Mouse (Mus musculus) kidney, postnatal 4 days (tissue): ENCODE results near the gene Steap1.

Experiments
- DNase-seq, 2 experiments: peaks; one replicate each; pipeline ENCODE4 v3.0.0; 2021; ENCODE audit warnings: mixed read lengths in 2 of 2

The Steap1 gene

DNA sequence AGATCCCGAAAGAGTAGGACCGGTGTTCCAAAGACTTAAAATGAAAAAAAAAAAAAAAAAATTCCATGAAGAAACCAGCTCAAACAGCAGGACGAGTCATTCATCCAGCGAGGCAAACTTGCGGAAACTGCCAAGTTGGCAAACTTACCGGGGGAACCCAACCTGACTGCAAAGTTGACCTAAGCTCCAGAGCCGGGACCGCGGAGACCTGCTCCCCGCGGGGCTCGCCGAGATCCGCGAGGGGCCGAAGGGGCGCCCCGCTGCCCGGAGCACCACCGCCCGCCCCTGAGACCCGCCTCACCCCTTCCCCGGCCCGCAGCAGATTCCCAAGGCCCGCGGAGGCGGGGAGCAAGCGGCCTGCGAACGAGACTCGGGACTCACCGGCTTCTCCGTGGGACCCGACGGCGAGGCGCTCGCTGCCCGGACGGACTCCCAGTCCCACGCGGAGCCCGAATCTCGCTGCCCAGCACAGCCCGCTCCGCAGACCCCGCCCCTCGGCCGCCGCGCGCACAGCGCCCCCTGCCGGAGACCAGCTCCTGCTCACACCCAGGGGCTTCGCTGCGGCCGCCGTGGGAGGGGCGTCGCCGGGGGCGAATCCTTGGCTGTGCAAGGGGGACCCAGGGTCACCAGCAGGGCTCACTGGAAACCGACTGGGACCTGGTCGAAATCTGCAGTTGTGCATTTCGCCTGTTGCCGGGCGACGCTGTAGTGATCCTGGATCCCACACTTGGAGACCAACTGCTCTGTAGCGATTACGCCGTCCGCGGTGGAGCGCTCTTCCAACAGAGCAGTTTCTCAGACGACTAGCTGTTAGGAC is at the start of gene Steap1:
TSS of gene Steap1 (minus strand) at position 461 of the 817 bp plus-strand sequence.
- peak; percentile 96 for DNase-seq

GRCm38 (mm10) chr5:5787106-5787505 is 38.0 kb upstream of the Steap1 start:
- DNase-seq, result no peak

DNA sequence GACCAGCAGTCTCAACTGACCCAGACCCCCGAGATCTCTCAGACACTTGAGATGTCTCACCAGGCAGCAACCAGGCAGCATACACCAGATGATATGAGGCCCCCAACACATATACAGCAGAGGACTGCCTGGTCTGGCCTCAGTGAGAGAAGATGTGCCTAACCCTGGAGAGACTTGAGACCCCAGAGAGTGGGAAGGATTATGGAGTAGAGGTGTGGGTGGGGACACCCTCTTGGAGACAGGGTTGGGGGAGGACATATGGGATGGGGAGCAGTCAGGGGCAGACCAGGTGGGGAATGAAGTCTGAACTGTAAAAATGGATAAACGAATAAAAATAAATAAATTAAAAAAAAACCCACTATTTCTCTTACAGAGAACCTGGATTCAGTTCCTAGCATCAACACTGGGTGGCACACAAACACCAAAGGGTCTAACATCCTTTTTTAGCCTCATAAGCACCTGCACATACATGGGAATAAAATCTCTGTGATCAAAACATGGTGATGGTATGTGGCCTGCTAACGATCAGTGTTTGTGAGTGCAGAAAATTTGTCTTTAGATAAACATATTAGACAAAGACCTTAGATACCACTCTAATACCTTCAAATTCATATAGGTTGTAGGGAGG is 7.4 kb upstream of the Steap1 start:
- DNase-seq, result no peak

- DNase-seq, result peak; percentile 73 to 78
Measured at GRCm38 (mm10) chr5:5755039-5755438, 5.9 kb upstream of the Steap1 start.

GRCm38 (mm10) chr5:5749772-5750222 is 671 bp upstream of the Steap1 start:
- DNase-seq, result peak; percentile 51 to 66

GRCm38 (mm10) chr5:5734445-5734844 is 14.7 kb downstream of the Steap1 start:
- DNase-seq, result no peak

GRCm38 (mm10) chr5:5732858-5733257 is 16.3 kb downstream of the Steap1 start:
- no peak for DNase-seq

GRCm38 (mm10) chr5:5732208-5732607 is 16.9 kb downstream of the Steap1 start:
- DNase-seq, result no peak

DNA sequence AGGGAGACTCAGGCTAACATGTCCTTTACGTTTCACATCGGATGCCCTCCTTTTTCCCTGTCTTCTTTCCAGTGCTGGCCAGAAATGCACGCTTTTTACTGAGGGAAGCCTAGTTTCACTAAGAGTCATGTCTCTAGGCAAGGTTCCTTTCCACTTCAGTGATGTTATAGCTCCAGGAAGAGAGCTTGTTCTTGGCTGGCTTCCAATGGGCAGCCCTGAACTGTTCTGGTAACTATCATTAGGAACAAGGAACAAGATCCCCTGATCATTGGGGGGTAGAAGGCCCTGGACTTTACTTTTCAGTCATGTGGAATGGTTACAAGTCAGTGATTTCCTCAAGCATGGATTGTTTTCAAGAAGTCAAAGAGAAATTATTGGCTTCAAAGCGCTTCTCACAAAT is 19.2 kb downstream of the Steap1 start:
- peak; percentile 11 to 27 for DNase-seq

- DNase-seq, result no peak
Measured at GRCm38 (mm10) chr5:5722217-5722616, 26.9 kb downstream of the Steap1 start.

DNA sequence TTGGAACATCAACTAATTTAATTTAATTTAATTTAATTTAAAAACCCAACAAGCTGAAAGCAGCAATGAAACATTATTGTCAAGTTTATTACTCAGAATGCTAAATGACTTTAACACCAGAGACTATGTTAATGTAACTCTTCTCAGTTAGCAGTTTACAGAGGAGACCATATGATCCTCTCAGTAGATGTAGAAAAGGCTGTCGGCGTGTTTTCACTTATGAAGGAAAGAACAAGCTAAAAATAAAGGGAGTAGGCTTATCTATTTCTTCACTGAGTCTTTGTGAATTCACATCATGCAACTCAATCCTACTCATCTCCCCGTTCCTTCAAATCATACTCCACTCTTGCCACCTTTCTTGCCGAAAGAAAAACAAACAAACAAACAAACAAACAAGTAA is 38.1 kb downstream of the Steap1 start:
- DNase-seq, result no peak

DNA sequence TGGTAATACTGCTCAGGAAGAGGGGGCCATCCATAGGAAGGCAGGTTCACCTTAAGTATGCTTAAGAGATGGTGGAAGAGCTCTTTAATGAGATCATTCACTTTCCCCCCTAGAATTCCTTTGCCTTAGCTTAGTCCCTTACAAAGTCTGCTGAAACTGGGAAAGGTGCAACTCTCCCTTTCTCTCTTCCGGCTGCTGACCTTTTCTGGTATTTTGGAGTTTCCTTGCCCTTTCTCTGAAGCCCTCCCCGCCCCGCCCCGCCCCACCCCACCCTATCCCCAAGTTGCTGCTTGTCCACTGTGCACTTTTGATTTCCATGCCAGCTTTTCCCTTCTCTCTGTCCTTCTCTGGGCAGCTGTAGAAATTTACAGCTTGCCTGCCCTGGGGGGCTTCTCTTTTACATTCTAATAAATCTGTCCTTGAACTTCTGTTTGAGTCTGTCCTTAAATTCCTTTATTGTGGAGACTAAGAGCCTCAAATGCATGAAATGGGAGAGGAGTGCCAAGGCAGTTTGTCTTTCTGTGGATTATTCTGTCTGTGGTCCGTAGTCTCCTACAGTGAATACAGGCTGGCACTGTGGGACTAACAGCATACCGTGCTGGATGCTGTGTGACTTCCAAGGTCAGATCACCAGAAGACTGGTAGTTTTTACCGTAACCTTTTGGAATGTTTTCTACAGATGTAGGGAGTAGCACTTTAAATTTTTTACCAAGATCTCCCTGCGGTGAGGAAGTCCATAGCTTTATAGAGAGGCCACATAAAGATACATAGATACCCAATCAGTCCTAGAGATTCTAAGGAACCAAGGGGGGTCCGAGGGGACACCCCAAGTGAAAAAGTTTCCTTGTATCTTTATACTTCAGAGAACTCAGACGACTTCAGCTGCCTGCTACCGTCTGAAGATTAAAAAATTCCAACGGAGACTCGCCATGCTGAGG is 41.5 kb downstream of the Steap1 start:
- DNase-seq, result no peak

GRCm38 (mm10) chr5:5705019-5705418 is 44.1 kb downstream of the Steap1 start:
- DNase-seq, result peak in 1 of 2 experiments; percentile 43

DNA sequence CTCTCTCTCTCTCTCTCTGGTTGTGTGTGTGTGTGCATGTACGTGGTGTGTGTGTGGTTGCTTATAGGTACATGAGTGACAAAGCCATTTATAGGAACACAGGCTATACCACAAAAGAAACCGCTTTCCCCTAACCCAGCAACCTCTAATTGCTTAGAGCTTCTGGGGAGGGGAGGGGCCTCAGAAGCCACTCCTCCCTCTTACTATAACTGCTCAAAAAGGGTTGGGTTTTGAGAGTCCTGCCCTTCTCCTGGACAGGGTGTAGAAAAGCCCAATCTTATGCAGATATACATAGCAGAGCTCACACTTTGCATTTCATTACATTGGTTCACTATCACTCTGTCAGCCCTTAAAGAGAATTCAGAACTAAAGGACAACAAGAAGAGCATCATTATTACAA is 48.7 kb downstream of the Steap1 start:
- no peak for DNase-seq

DNA sequence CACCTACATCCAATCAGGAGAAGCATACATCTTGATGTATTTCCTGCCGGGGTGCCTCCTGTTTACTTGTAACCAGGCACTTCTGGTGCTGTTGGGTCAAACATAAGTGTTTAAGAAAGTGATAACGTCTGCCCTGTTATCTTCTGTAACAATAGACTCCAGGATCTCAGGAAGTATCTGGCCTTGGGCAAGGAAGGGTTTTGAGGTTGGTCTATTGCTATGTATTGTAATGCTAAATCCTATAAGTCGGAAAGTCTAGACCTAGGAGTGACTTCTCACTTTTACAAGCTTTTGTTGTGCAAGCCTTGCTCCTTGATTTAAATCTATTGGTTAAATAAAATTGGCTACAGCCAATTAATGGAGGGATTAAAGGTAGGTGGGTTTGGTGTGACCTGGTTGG is 50.3 kb downstream of the Steap1 start:
- no peak for DNase-seq

DNA sequence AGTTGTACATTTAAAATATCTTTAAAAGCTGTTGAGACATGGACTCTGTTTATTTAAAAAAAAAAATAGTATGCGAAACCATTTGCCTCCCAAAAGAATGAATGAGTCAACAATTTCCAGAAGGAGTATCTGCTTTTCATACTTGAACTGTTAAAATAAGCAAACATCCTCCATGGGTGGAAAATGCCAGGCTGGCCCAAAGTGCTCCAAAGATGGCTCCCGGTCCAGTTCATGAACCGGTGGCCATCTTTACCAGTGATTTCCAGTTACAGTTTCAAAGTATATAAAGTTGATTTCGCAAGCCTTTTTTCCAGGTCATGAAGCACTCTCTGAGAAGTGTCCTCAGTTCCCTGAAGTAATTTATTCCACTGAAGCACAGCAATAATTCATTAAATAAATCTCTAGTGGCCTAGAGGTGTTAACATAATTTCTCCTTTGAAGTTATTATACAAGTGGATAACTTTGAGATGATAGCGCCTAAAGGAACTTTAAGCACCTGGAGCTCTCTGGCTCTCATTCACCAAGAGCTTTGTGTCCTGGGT is 53.7 kb downstream of the Steap1 start:
- DNase-seq, result no peak

DNA sequence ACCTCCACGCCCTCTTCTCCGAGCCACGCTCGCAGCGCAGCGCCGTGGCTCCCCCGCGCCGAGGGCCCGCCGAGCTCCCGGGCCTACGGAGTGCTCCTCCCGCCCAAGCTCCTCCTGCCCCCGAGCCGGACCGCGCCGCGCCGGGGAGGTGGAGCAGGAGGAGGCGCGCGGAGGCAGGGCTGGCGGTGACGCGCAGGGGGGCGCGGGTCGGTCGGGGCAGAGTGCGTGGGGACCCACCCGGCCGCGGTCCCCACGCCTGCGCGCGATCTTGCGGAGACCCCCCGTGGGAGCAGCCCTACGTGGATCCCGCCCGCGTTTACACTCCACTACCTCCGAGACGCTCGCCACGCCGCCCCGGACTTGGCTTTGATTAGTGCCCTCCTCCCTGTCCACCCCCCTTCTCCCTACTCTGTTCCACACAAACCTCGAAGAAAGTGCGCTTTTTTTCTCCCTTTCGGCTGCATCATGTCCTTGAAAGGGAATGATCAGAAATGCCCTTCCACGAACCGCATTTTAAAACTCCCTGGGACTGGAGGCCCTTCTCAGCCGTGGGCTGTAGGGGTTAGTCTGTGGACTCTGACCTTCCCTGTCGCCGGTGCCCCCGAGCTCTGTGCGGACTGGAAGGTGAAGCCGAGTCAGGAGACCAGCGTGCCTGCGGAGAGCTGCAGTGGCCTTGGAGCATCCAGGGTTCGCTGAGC is 55.0 kb downstream of the Steap1 start, which contains the start of gene Steap2:
TSS of gene Steap2 (minus strand) at position 623 of the 698 bp plus-strand sequence.
- peak; percentile 71 to 81 for DNase-seq

DNA sequence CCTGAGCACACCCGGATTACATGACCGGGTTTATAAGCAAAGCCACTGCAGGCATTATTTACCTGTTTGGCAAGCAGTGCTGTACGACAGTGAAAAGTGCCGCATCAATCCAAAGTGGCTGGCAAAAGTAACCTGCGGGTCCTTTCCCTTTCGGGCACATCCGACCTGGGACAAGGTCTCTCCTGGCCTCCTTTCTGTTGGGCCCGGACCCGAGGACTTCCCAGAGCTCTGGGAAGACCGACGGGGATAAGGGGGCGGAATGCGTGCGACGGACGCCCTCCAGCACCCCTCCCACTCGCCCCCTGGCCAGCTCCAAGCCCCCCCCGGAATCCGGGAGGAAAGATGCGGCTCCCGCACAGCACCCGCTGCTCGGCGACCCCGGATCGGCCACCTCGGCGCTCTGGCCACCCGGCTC is 55.6 kb downstream of the Steap1 start:
- no peak for DNase-seq

GRCm38 (mm10) chr5:5692167-5692738 is 56.9 kb downstream of the Steap1 start:
- DNase-seq, result no peak

GRCm38 (mm10) chr5:5688945-5689540 is 60.1 kb downstream of the Steap1 start:
- no peak for DNase-seq

DNA sequence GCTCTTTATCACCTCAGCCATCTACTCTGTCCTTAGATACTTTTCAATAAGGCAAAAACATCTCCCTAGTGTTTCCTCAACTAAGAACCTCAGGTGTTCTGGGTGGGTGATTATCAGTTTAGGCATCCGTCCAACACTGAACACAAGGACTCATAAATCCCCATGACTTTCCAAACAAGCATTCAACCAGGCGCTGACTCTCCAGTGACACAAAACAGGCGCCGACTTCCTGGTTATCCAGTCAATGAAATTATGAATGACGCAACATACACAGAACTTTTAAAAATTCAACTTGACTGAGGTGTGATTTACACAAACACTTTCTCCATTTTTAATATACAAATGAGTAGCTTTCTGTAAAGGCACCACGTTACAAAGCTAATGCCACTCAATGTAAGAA is 60.9 kb downstream of the Steap1 start:
- no peak for DNase-seq
